Mouse (Mus musculus) embryonic fibroblast, embryonic 13.5 days (primary cell): ENCODE measurements around the gene Zfp692. TPM values are rescaled to one million over a fixed set of nuclear protein-coding genes. Genes with fewer than 3 reads are reported as not detected.
"Not testable (repeated sequence)": the region's sequence is repeated elsewhere in the genome, so short reads cannot be mapped to it uniquely, and the experiment has no call there.

Experiments used
- H3K27ac ChIP-seq: 2 replicates; pipeline ENCODE4 v1.5.1; 2012; ENCODE audit warnings: low read length, control low read depth, inconsistent platforms; ENCODE audit not compliant: insufficient read depth
- H3K4me1 ChIP-seq: 2 replicates; pipeline ENCODE4 v1.6.1; 2011; ENCODE audit warnings: low read length; ENCODE audit not compliant: control insufficient read depth, insufficient read depth
- H3K4me3 ChIP-seq: 2 replicates; pipeline ENCODE4 v1.5.1; 2011; ENCODE audit warnings: mild to moderate bottlenecking, control low read depth, low read length; ENCODE audit not compliant: insufficient read depth
- CTCF ChIP-seq: IDR thresholded peaks from 2 replicates; pipeline ENCODE4 v1.5.1; 2011; ENCODE audit warnings: mild to moderate bottlenecking, control low read depth, low read length, moderate library complexity, borderline replicate concordance; ENCODE audit not compliant: insufficient read depth
- POLR2A ChIP-seq: IDR thresholded peaks from 2 replicates; pipeline ENCODE4 v1.6.1; 2011; ENCODE audit warnings: low read depth, mild to moderate bottlenecking, control low read depth, low read length, moderate library complexity
- polyA plus RNA-seq: library from polyadenylated mRNA; stranded (reverse); fragments of >200 nt; gene quantifications from 2 replicates; pipeline ENCODE4 v1.2.4, GENCODE M21; 2011; ENCODE audit warnings: low read depth; ENCODE audit not compliant: missing spikeins, insufficient read length

Zfp692 gene
- polyA plus RNA-seq, 1 experiment, result 10.3 TPM

DNA sequence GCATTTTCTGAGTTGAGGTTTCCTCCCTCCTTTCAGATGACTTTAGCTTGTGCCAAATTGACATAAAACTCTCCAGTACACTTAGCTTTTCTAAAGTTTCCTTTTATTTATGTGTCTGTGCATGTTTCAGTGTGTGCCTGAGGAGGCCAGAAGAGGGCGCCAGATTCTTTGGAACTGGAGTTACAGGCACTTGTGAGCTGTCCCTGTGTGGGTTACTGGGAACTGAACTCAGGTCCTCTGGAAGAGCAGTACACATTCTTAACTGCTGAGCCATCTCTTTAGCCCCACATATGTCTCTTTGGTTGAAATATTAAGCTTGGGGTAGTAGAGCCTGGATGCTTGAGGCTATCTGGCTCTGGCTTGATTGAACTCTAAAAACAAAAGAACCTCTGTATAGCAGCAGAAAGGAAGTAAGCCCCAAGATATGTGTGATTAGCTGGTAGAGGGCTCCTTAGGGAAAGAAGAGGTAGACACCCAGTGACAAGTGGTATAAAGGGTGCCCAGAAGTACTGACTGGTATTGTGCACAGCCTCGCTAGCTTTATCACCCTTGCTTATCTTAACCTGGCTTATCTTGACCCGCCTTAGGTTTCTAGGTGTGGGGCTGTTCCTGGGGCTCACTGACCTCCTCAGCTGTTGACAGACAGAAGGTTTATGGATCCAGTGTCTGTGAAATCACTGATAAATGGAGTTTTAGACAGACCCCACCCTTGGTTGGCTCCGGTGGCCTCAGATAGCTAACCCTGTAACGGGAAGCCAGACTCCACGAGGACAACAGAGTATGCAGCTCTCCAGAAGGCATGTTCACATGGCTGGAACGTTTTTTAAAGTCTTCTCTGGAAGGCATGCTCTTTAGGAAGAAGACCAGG, 46.0 kb downstream of the Zfp692 start:
- H3K27ac ChIP-seq, result no peak overlapping the region
- no peaks in the 10 kb centered on the region for H3K4me1 ChIP-seq
- H3K4me3 ChIP-seq, result no peak overlapping the region
- TF ChIP-seq POLR2A (no peak), CTCF (no peak)

DNA sequence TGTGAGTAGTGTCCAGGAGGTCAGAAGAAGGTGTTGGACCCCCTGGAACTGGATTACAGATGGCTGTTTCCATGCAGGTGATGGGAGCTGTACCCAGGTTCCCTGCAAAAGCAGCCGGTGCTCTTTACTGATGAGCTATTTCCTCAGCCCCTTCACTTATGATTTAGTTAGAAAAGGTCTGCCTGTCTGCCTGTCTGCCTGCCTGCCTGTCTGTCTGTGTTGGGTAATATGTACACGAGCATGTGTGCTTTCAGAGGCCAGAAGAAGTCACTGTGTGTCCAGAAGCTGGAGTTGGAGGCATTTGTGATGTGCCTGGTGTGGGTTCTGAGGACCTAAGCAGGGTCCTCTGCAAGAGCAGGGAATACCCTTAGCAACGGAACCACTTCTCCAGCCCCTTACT, 46.8 kb downstream of the Zfp692 start:
- Histone ChIP-seq H3K4me1 (no peaks in the 10 kb centered on the region), H3K27ac (no peak overlapping the region), H3K4me3 (no peak overlapping the region)
- TF ChIP-seq POLR2A (no peak), CTCF (no peak)

DNA sequence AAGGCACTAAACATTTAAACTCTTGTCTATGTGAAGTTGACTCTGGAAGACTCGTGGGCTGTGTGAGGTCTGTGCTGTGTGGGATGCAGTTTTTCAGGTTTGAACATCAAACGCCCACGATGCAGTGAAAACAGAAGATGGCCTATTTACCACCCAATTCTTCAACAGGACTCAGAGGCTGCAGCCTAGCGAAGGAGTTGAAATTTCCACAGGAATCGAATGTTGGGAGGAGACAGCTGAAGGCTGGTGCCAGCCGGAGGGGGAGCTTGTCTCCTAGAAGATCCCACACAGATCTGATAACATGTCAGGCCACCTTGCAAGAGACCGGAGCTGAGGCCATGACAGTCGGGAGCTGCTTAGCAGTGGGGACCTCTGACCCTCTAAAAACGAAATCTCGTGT, 47.6 kb downstream of the Zfp692 start:
- no peaks in the 10 kb centered on the region for H3K4me1 ChIP-seq
- H3K4me3 ChIP-seq, result no peak overlapping the region
- no peak overlapping the region for H3K27ac ChIP-seq
- TF ChIP-seq POLR2A, result no peak
- TF ChIP-seq CTCF, result no peak

DNA sequence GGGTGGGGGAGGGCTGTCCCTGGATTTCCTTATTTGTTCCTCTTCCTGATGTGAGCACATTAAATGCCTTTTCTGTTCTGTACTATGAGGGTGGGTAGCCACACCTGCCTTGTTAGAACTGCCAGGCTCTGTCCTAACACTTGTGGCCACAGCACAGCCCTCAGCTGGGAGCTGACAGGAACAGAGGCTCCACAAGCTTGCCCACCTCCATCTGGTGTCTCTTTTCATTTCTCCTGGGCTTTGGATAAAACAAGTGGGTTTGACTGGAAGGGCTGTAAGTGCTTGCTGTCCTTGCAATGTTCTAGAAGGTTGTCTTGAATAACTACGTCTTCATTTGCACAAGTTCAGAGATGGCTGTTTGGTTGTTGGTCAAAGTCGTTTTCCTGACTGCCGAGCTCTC, 48.1 kb downstream of the Zfp692 start:
- Histone ChIP-seq H3K4me3 (no peak overlapping the region), H3K4me1 (no peaks in the 10 kb centered on the region), H3K27ac (no peak overlapping the region)
- no peak for TF ChIP-seq POLR2A
- TF ChIP-seq CTCF, result no peak

DNA sequence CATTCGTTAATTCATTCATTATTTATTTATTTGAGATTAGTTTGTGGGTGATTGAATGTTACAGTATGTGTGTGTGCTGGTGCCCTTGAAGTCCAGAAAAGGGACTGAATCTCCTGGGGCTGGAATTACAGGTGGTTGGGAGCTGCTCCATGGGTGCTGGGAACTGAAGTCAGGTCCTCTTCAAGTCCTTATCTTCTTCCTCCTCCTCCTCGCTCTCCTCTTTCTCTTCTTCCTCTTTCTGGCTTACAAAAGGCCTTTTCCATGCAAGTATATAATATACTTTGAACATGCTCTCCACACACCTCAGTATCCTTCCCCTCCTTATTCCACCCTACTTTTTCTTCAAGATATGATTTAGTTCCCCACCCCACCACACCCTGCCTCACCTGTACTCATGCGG, 50.2 kb downstream of the Zfp692 start:
- TF ChIP-seq CTCF, result no peak
- TF ChIP-seq POLR2A, result no peak
- Histone ChIP-seq H3K27ac (no peak overlapping the region), H3K4me1 (no peaks in the 10 kb centered on the region), H3K4me3 (no peak overlapping the region)

DNA sequence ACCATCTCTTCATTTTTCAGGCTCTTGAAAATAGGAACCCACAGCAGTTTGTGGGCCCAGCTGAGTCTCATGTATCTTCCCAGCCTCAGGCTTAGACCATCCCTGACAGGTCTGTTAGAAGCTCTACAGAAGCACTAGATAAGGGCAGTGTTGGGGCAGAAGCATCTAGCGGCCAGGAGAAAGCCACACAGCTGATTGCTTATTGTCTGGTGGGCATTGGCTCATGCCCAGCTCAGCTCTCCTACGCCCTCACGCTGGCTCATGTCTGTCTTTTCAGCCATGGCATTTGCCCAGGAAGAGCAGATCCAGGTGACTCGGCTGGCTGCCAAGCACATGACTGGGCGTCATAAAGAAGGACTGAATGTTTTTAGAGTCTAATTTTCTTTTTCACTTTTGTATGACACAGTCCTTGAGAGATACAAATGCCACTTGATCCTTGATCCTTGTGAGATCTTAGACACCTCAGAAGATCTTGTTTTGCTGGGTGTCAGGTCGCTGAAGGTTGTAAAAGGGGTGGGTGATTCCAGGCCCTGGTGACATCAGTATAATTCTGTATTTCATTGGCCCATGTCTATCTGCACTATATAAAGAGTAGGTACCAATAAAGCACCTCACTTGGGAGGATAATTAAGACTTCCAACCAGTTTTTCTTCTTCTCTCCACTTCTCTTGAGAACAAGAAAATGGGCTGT, 51.1 kb downstream of the Zfp692 start:
- no peak overlapping the region for H3K27ac ChIP-seq
- no peaks in the 10 kb centered on the region for H3K4me1 ChIP-seq
- H3K4me3 ChIP-seq, result no peak overlapping the region
- no peak for TF ChIP-seq CTCF
- no peak for TF ChIP-seq POLR2A

DNA sequence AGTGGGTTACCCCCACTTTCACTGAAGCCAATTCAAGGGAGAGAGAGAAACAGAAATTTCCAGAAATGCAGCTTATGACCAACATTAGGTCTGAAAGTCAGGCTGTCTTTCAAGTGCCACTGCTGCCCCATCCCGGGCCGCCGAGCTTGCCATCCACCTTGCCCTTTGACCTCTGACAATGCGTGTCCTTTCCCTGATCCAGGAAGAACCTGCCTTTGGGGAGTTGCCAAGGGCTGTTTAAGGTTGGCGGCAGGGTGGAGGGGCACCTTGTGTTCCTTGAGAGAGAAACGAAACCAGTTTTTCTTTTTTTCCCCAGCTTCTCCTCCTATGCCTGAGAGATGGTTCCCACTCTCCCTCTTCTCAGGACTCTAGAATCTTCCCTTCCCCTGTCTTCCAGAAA, 55.7 kb downstream of the Zfp692 start:
- not testable (repeated sequence) for H3K4me3 ChIP-seq, H3K4me1 ChIP-seq, H3K27ac ChIP-seq

Other genes with a start within 250 kb of the Zfp692 start
- not detected in 2 replicates for gene Gm12248, start 213.9 kb upstream of the Zfp692 start, polyA plus RNA-seq
- 56.9 and 58.1 TPM in 2 replicates for gene Cnot8, start 202.9 kb upstream of the Zfp692 start, polyA plus RNA-seq
- 16.1 and 18.3 TPM in 2 replicates for gene Gemin5, start 138.5 kb upstream of the Zfp692 start, polyA plus RNA-seq
- gene Mrpl22, start 135.4 kb upstream of the Zfp692 start, polyA plus RNA-seq, result 46.8 and 51.6 TPM in 2 replicates
- gene Igtp, start 107.5 kb upstream of the Zfp692 start, polyA plus RNA-seq, result 8.3 and 11.7 TPM in 2 replicates
- gene Irgm2, start 107.5 kb upstream of the Zfp692 start, polyA plus RNA-seq, result 10.0 and 12.3 TPM in 2 replicates
- not detected in 2 replicates for gene 4930438A08Rik, start 32.3 kb upstream of the Zfp692 start, polyA plus RNA-seq
- gene Zfp672, start 23.3 kb downstream of the Zfp692 start, polyA plus RNA-seq, result 22.1 and 23.2 TPM in 2 replicates
- gene Sh3bp5l, start 23.7 kb downstream of the Zfp692 start, polyA plus RNA-seq, result 21.5 and 25.1 TPM in 2 replicates
- gene Lypd8, start 72.0 kb downstream of the Zfp692 start, polyA plus RNA-seq, result not detected in 2 replicates
- gene 1810065E05Rik, start 114.0 kb downstream of the Zfp692 start, polyA plus RNA-seq, result not detected in 2 replicates
- gene Gm12253, start 125.5 kb downstream of the Zfp692 start, polyA plus RNA-seq, result not detected in 2 replicates
- gene Lypd9, start 145.9 kb downstream of the Zfp692 start, polyA plus RNA-seq, result not detected in 2 replicates
- gene Olfr30, start 155.2 kb downstream of the Zfp692 start, polyA plus RNA-seq, result not detected in 2 replicates
- gene Olfr332, start 185.5 kb downstream of the Zfp692 start, polyA plus RNA-seq, result not detected in 2 replicates
- gene Olfr331, start 195.5 kb downstream of the Zfp692 start, polyA plus RNA-seq, result not detected in 2 replicates
- gene Olfr330, start 227.8 kb downstream of the Zfp692 start, polyA plus RNA-seq, result not detected in 2 replicates
- gene Olfr329-ps, start 239.4 kb downstream of the Zfp692 start, polyA plus RNA-seq, result not detected in 2 replicates
- gene Olfr328, start 248.6 kb downstream of the Zfp692 start, polyA plus RNA-seq, result not detected in 2 replicates